Mouse (Mus musculus): ENCODE measurements around the gene Prokr1. TPM values are rescaled to one million over a fixed set of nuclear protein-coding genes. Genes with fewer than 3 reads are reported as not detected.
A peak's percentile ranks its signal among the peaks of the same experiment; 100 is the strongest.

Gene Prokr1
- polyA plus RNA-seq, 1 experiment, result 0.33 TPM

GRCm38 (mm10) chr6:87615696-87616083 is 25.1 kb upstream of the Prokr1 start:
- H3K4me3 ChIP-seq (ENCODE audit: low read depth, low read length), result no peak overlapping the region
- H3K36me3 ChIP-seq (ENCODE audit: control insufficient read depth, insufficient read depth, low read length), result no peaks in the 10 kb centered on the region
- WGBS, result 34% methylated on average over 14 of the region's 14 CpGs
- H3K27ac ChIP-seq (ENCODE audit: insufficient read depth, low read depth, low read length), result no peak overlapping the region
- H3K4me1 ChIP-seq (ENCODE audit: control insufficient read depth, insufficient read depth, insufficient read length, low read length), result no peaks in the 10 kb centered on the region
- no peak for TF ChIP-seq POLR2A (IDR thresholded peaks at IDR 0.05; ENCODE audit: low read depth, low read length)
- no peaks in the 10 kb centered on the region for H3K27me3 ChIP-seq (ENCODE audit: control insufficient read depth, insufficient read depth, low read length)

GRCm38 (mm10) chr6:87614794-87615695 is 24.5 kb upstream of the Prokr1 start:
- Histone ChIP-seq H3K27ac (ENCODE audit: insufficient read depth, low read depth, low read length) (no peak overlapping the region), H3K36me3 (ENCODE audit: control insufficient read depth, insufficient read depth, low read length) (no peaks in the 10 kb centered on the region), H3K4me3 (ENCODE audit: low read depth, low read length) (no peak overlapping the region), H3K27me3 (ENCODE audit: control insufficient read depth, insufficient read depth, low read length) (no peaks in the 10 kb centered on the region), H3K4me1 (ENCODE audit: control insufficient read depth, insufficient read depth, insufficient read length, low read length) (no peaks in the 10 kb centered on the region)
- TF ChIP-seq CTCF (IDR thresholded peaks at IDR 0.05; ENCODE audit: extremely low read depth, insufficient read length, insufficient replicate concordance, low read depth, low read length) (peak; percentile 56; the same call in 1 of the 2 replicates), POLR2A (IDR thresholded peaks at IDR 0.05; ENCODE audit: low read depth, low read length) (no peak)
- 40% methylated on average over 11 of the region's 11 CpGs for WGBS

GRCm38 (mm10) chr6:87599825-87600224 is 9.3 kb upstream of the Prokr1 start:
- H3K27me3 ChIP-seq (ENCODE audit: control insufficient read depth, insufficient read depth, low read length), result no peaks in the 10 kb centered on the region
- no peaks in the 10 kb centered on the region for H3K36me3 ChIP-seq (ENCODE audit: control insufficient read depth, insufficient read depth, low read length)
- H3K27ac ChIP-seq (ENCODE audit: insufficient read depth, low read depth, low read length), result no peak overlapping the region
- no peak overlapping the region for H3K4me3 ChIP-seq (ENCODE audit: low read depth, low read length)
- TF ChIP-seq CTCF (IDR thresholded peaks at IDR 0.05; ENCODE audit: extremely low read depth, insufficient read length, insufficient replicate concordance, low read depth, low read length) (no peak), POLR2A (IDR thresholded peaks at IDR 0.05; ENCODE audit: low read depth, low read length) (no peak)
- H3K4me1 ChIP-seq (ENCODE audit: control insufficient read depth, insufficient read depth, insufficient read length, low read length), result no peaks in the 10 kb centered on the region

GRCm38 (mm10) chr6:87597116-87597833 is 6.7 kb upstream of the Prokr1 start:
- no peak overlapping the region for H3K27ac ChIP-seq (ENCODE audit: insufficient read depth, low read depth, low read length)
- 61% methylated on average over 10 of the region's 10 CpGs for WGBS
- TF ChIP-seq CTCF (IDR thresholded peaks at IDR 0.05; ENCODE audit: extremely low read depth, insufficient read length, insufficient replicate concordance, low read depth, low read length) (no peak), POLR2A (IDR thresholded peaks at IDR 0.05; ENCODE audit: low read depth, low read length) (no peak)

GRCm38 (mm10) chr6:87594188-87594587 is 3.6 kb upstream of the Prokr1 start:
- no peak for TF ChIP-seq POLR2A (IDR thresholded peaks at IDR 0.05; ENCODE audit: low read depth, low read length)
- no peak for TF ChIP-seq CTCF (IDR thresholded peaks at IDR 0.05; ENCODE audit: extremely low read depth, insufficient read length, insufficient replicate concordance, low read depth, low read length)
- Histone ChIP-seq H3K27ac (ENCODE audit: insufficient read depth, low read depth, low read length) (no peak overlapping the region), H3K4me1 (ENCODE audit: control insufficient read depth, insufficient read depth, insufficient read length, low read length) (peaks cover 3% of the 10 kb centered on the region), H3K4me3 (ENCODE audit: low read depth, low read length) (no peak overlapping the region), H3K36me3 (ENCODE audit: control insufficient read depth, insufficient read depth, low read length) (no peaks in the 10 kb centered on the region), H3K27me3 (ENCODE audit: control insufficient read depth, insufficient read depth, low read length) (peaks cover 12% of the 10 kb centered on the region)
- 78% methylated on average over 6 of the region's 6 CpGs for WGBS

More at GRCm38 (mm10) chr6:87597116-87597833, 6.7 kb upstream of the Prokr1 start:
- Histone ChIP-seq H3K27me3 (ENCODE audit: control insufficient read depth, insufficient read depth, low read length) (no peaks in the 10 kb centered on the region), H3K4me1 (ENCODE audit: control insufficient read depth, insufficient read depth, insufficient read length, low read length) (no peaks in the 10 kb centered on the region), H3K36me3 (ENCODE audit: control insufficient read depth, insufficient read depth, low read length) (no peaks in the 10 kb centered on the region), H3K4me3 (ENCODE audit: low read depth, low read length) (no peak overlapping the region)

- WGBS, result 20% methylated on average over 12 of the region's 12 CpGs
- peak overlapping the region; percentile 63 for H3K4me3 ChIP-seq (ENCODE audit: low read depth, low read length)
- peaks cover 3% of the 10 kb centered on the region for H3K4me1 ChIP-seq (ENCODE audit: control insufficient read depth, insufficient read depth, insufficient read length, low read length)
These were observed 687 bp downstream of the Prokr1 start for GRCm38 (mm10) chr6:87589718-87590393.

More at GRCm38 (mm10) chr6:87589718-87590393, 687 bp downstream of the Prokr1 start:
- TF ChIP-seq CTCF (IDR thresholded peaks at IDR 0.05; ENCODE audit: extremely low read depth, insufficient read length, insufficient replicate concordance, low read depth, low read length) (no peak), POLR2A (IDR thresholded peaks at IDR 0.05; ENCODE audit: low read depth, low read length) (no peak)
- H3K36me3 ChIP-seq (ENCODE audit: control insufficient read depth, insufficient read depth, low read length), result no peaks in the 10 kb centered on the region
- H3K27me3 ChIP-seq (ENCODE audit: control insufficient read depth, insufficient read depth, low read length), result peaks cover 13% of the 10 kb centered on the region
- no peak overlapping the region for H3K27ac ChIP-seq (ENCODE audit: insufficient read depth, low read depth, low read length)

All from small intestine, adult 2 months (tissue).